ENCODE assay signal across 26 mouse cellular contexts in genomic region chr14:20637818-20638574, GRCm38 (mm10). TPM values are rescaled to one million over a fixed set of nuclear protein-coding genes. Genes with fewer than 3 reads are reported as not detected.
DNase-seq lines count a peak whose midpoint lies in the region; ATAC-seq and TF ChIP-seq lines count a peak whose summit lies in the region.
"Had no signal": no experiment of that assay in that cellular context is flagged by ENCODE, and none has a peak within 500 bp of the region (broad histone marks: within the 10 kb centered on the region; RNA-seq: fewer than 3 reads in every experiment).

No protein-coding gene starts in this region.

- no peak overlapping the region for H3K4me2 ChIP-seq in liver, embryonic 11.5 days
- no peak overlapping the region for H3K4me2 ChIP-seq in CH12.LX (ENCODE audit: insufficient read depth, low read depth, poor library complexity, severe bottlenecking)
- H3K4me2 ChIP-seq: embryonic facial prominence, embryonic 12.5 days; forebrain, embryonic 13.5 days; forebrain, embryonic 15.5 days had no signal

- no peaks in the 10 kb centered on the region for H3K9me3 ChIP-seq in liver, embryonic 11.5 days (ENCODE audit: control insufficient read depth, low read length)
- no peaks in the 10 kb centered on the region for H3K9me3 ChIP-seq in CH12.LX (replicated peaks; ENCODE audit: low read length)
- H3K9me3 ChIP-seq in MEL (replicated peaks; ENCODE audit: insufficient read depth, low read length) = no peaks in the 10 kb centered on the region
- H3K9me3 ChIP-seq: embryonic facial prominence, embryonic 10.5 days; embryonic facial prominence, embryonic 12.5 days; forebrain, embryonic 13.5 days; forebrain, embryonic 15.5 days; G1E had no signal

- no peak for TF ChIP-seq POLR2A in liver, adult 2 months (IDR thresholded peaks at IDR 0.05; ENCODE audit: extremely low read depth, insufficient read depth, low read length)
- no peak for TF ChIP-seq POLR2A in testis, adult 2 months (IDR thresholded peaks at IDR 0.05; ENCODE audit: control insufficient read depth, low read depth, low read length)
- TF ChIP-seq POLR2A in CH12.LX (IDR thresholded peaks at IDR 0.05; ENCODE audit: low read depth, low read length) (no peak), MEL (IDR thresholded peaks at IDR 0.05; ENCODE audit: control insufficient read depth in 1 of 2, insufficient read depth in 1 of 2, low read depth in 1 of 2, low read length in 2 of 2, poor library complexity in 1 of 2) (no peak)

- no peak overlapping the region for H3K9ac ChIP-seq in liver, adult 2 months (ENCODE audit: low read depth, low read length)
- no peak overlapping the region for H3K9ac ChIP-seq in liver, embryonic 11.5 days (ENCODE audit: low read depth, low read length)
- H3K9ac ChIP-seq in CH12.LX (ENCODE audit: insufficient read depth, low read depth) = no peak overlapping the region
- H3K9ac ChIP-seq in MEL (ENCODE audit: control insufficient read depth, low read depth, low read length, poor library complexity, severe bottlenecking) = no peak overlapping the region
- H3K9ac ChIP-seq: embryonic facial prominence, embryonic 12.5 days; forebrain, embryonic 13.5 days; forebrain, embryonic 15.5 days; forebrain, postnatal 0 days had no signal

- TF ChIP-seq RAD21 in CH12.LX (IDR thresholded peaks at IDR 0.05; ENCODE audit: low read depth, low read length) (no peak), MEL (IDR thresholded peaks at IDR 0.05; ENCODE audit: low read depth, low read length) (no peak)

- TF ChIP-seq CTCF in liver, adult 2 months (IDR thresholded peaks at IDR 0.05; ENCODE audit: low read depth, low read length) = no peak
- no peak for TF ChIP-seq CTCF in testis, adult 2 months (IDR thresholded peaks at IDR 0.05; ENCODE audit: control insufficient read depth, insufficient read depth, insufficient replicate concordance, low read depth, low read length)
- no peak for TF ChIP-seq CTCF in CH12.LX (conservative IDR thresholded peaks at IDR 0.05 in 1 of 2, IDR thresholded peaks at IDR 0.05 in 1 of 2; ENCODE audit: low read depth in 2 of 2, low read length in 2 of 2)
- TF ChIP-seq CTCF in MEL (IDR thresholded peaks at IDR 0.05 in 2 of 3, conservative IDR thresholded peaks at IDR 0.05 in 1 of 3; ENCODE audit: control insufficient read depth in 1 of 3, insufficient read depth in 1 of 3, low read depth in 2 of 3, low read length in 3 of 3, poor library complexity in 1 of 3, severe bottlenecking in 1 of 3) = no peak

- no peaks in the 10 kb centered on the region for H3K36me3 ChIP-seq in liver, adult 2 months (ENCODE audit: control insufficient read depth, insufficient read depth, low read length)
- no peaks in the 10 kb centered on the region for H3K36me3 ChIP-seq in liver, embryonic 11.5 days (ENCODE audit: control insufficient read depth, insufficient read depth, low read length)
- H3K36me3 ChIP-seq in testis, adult 2 months (ENCODE audit: control insufficient read depth, insufficient read depth, low read length) = no peaks in the 10 kb centered on the region
- H3K36me3 ChIP-seq in CH12.LX (replicated peaks in 1 of 2; ENCODE audit: control insufficient read depth in 1 of 2, insufficient read depth in 1 of 2, low read length in 1 of 2) = peaks cover 0 to 7% of the 10 kb centered on the region in 2 experiments
- peaks cover 0 to 14% of the 10 kb centered on the region in 2 experiments; a peak in 2 of 4 replicates for H3K36me3 ChIP-seq in MEL (ENCODE audit: control insufficient read depth in 1 of 2, insufficient read depth in 2 of 2, low read length in 2 of 2)
- H3K36me3 ChIP-seq: embryonic facial prominence, embryonic 12.5 days; forebrain, embryonic 15.5 days had no signal

- H3K4me1 ChIP-seq in liver, adult 2 months (ENCODE audit: control insufficient read depth, insufficient read depth, low read length) = 0 out of 2 replicates have a peak, but pooled peaks cover 3% of the 10 kb centered on the region
- peaks cover 4% of the 10 kb centered on the region; the same call in 1 of the 2 replicates for H3K4me1 ChIP-seq in liver, embryonic 11.5 days (replicated peaks; ENCODE audit: control insufficient read depth, insufficient read depth, low read length)
- H3K4me1 ChIP-seq in testis, adult 2 months (ENCODE audit: control insufficient read depth, insufficient read depth, low read length) = peaks cover 2% of the 10 kb centered on the region
- peaks cover 0 to 26% of the 10 kb centered on the region in 2 experiments; a peak in 2 of 4 replicates for H3K4me1 ChIP-seq in CH12.LX (ENCODE audit: control insufficient read depth in 1 of 2, insufficient read depth in 2 of 2)
- peaks cover 2 to 9% of the 10 kb centered on the region in 2 experiments; a peak in 3 of 4 replicates for H3K4me1 ChIP-seq in MEL (ENCODE audit: control insufficient read depth in 1 of 2, insufficient read depth in 2 of 2, low read length in 2 of 2)

- H3K4me3 ChIP-seq in liver, adult 2 months (ENCODE audit: insufficient read depth, low read depth, low read length) = no peak overlapping the region
- H3K4me3 ChIP-seq in liver, embryonic 11.5 days (ENCODE audit: low read depth, low read length) = no peak overlapping the region
- peak overlapping the region; percentile 27; the same call in 1 of the 2 replicates for H3K4me3 ChIP-seq in testis, adult 2 months (ENCODE audit: control insufficient read depth, low read depth, low read length)
- H3K4me3 ChIP-seq in CH12.LX (replicated peaks in 1 of 3; ENCODE audit: low read depth in 2 of 3, low read length in 2 of 3, poor library complexity in 1 of 3) (no peak overlapping the region), MEL (ENCODE audit: control insufficient read depth in 1 of 2, insufficient read depth in 1 of 2, low read depth in 2 of 2, low read length in 2 of 2) (no peak overlapping the region)
- H3K4me3 ChIP-seq: embryonic facial prominence, embryonic 10.5 days; embryonic facial prominence, embryonic 12.5 days; forebrain, embryonic 13.5 days; forebrain, embryonic 15.5 days had no signal

- 39% methylated on average over 2 of the region's 2 CpGs for WGBS in liver, adult 2 months
- 67% methylated on average over 2 of the region's 2 CpGs for WGBS in liver, embryonic 11.5 days

- dilution Hi-C loops in CH12.LX (cut with MboI; ENCODE audit: extremely low pct_ligation_motif_present, extremely low pct_unique_long_range_greater_than_20kb, low sequenced_read_pairs) = no loop called here

- no peak for ATAC-seq in liver, embryonic 11.5 days (replicated peaks; ENCODE audit: low FRiP score)
- ATAC-seq: CD4-positive, CD25-positive, alpha-beta regulatory T cell, adult 4 months; forebrain, embryonic 13.5 days; forebrain, embryonic 15.5 days; forebrain, postnatal 0 days had no signal

- no peaks in the 10 kb centered on the region for H3K27me3 ChIP-seq in liver, adult 2 months (ENCODE audit: control insufficient read depth, insufficient read depth, low read length)
- no peaks in the 10 kb centered on the region for H3K27me3 ChIP-seq in liver, embryonic 11.5 days (replicated peaks; ENCODE audit: control insufficient read depth, insufficient read depth, low read length)
- no peaks in the 10 kb centered on the region for H3K27me3 ChIP-seq in testis, adult 2 months (ENCODE audit: control insufficient read depth, insufficient read depth, low read length)
- H3K27me3 ChIP-seq in CH12.LX (replicated peaks) = no peaks in the 10 kb centered on the region
- no peaks in the 10 kb centered on the region for H3K27me3 ChIP-seq in MEL (ENCODE audit: control insufficient read depth in 1 of 2, insufficient read depth in 2 of 2, low read length in 2 of 2)
- H3K27me3 ChIP-seq: embryonic facial prominence, embryonic 12.5 days; forebrain, embryonic 13.5 days; forebrain, embryonic 15.5 days had no signal

- peak overlapping the region; percentile 49; the same call in 1 of the 2 replicates for H3K27ac ChIP-seq in liver, adult 2 months (replicated peaks; ENCODE audit: insufficient read depth, low read depth, low read length)
- no peak overlapping the region for H3K27ac ChIP-seq in liver, embryonic 11.5 days (ENCODE audit: low read depth, low read length)
- H3K27ac ChIP-seq in testis, adult 2 months (ENCODE audit: control insufficient read depth, insufficient read depth, low read depth, low read length) = no peak overlapping the region
- H3K27ac ChIP-seq in CH12.LX (ENCODE audit: insufficient read depth, low read depth) (no peak overlapping the region), MEL (ENCODE audit: control insufficient read depth, low read depth, low read length) (no peak overlapping the region)
- H3K27ac ChIP-seq: embryonic facial prominence, embryonic 10.5 days; embryonic facial prominence, embryonic 12.5 days; forebrain, embryonic 13.5 days; forebrain, embryonic 15.5 days had no signal

- H3K79me2 ChIP-seq in liver, adult 2 months (ENCODE audit: control insufficient read depth, insufficient read depth, low read length) = no peaks in the 10 kb centered on the region
- H3K79me2 ChIP-seq in CH12.LX (replicated peaks; ENCODE audit: control insufficient read depth, extremely low read depth, insufficient read depth, poor library complexity, severe bottlenecking) (peaks cover 3% of the 10 kb centered on the region), MEL (ENCODE audit: control insufficient read depth, insufficient read depth, low read length, poor library complexity) (peaks cover 13% of the 10 kb centered on the region)

- DNase-seq in liver, adult 2 months (ENCODE audit: extremely low read depth, low read depth, low spot score) = peak; percentile 28
- DNase-seq in liver, embryonic 11.5 days (ENCODE audit: low spot score) = no peak
- DNase-seq in testis, postnatal 14 days (ENCODE audit: low spot score) = no peak
- DNase-seq in CH12.LX (ENCODE audit: extremely low read depth) (no peak), MEL (ENCODE audit: low read depth, low spot score) (peak; percentile 40)
- DNase-seq in frontal cortex, postnatal 25 days (ENCODE audit: low spot score in 2 of 2) = no peak
- no peak for DNase-seq in cerebellum, adult 11 months
- DNase-seq: adrenal gland, adult 2 months; adrenal gland, postnatal 10 days; adrenal gland, postnatal 25 days; B cell, adult 2 months; cerebellum, adult 11-12 months; cerebellum, adult 2 months; cerebellum, adult 9-10 months; cerebellum, postnatal 10 days; cerebellum, postnatal 25 days; forebrain, postnatal 0 days had no signal

- TF ChIP-seq EP300 in CH12.LX (IDR thresholded peaks at IDR 0.05; ENCODE audit: low read length) (no peak), MEL (IDR thresholded peaks at IDR 0.05; ENCODE audit: low read depth in 1 of 2, low read length in 2 of 2) (no peak)

- in situ Hi-C loops in CH12.LX (cut with MboI; ENCODE audit: low pct_ligation_motif_present, low pct_unique_long_range_greater_than_20kb, low sequenced_read_pairs) = no loop called here

RNA-seq across cellular contexts. Expression of gene Usp54, which starts 2.9 kb away (rescaled TPM):
- total RNA-seq in liver, adult 2 months (2014; rRNA removed) = 2.9 and 3.0 TPM in 2 replicates
- 1.0 and 1.3 TPM in 2 replicates for polyA plus RNA-seq in liver, adult 2 months (2012; rRNA removed)
- polyA plus RNA-seq in liver, embryonic 11.5 days (2014; fragmentation: Nextera tagmentation; extraction: Ambion mirVana) = 5.8 and 6.0 TPM in 2 replicates
- 12.9 and 14.4 TPM in 2 replicates for polyA plus RNA-seq in testis, adult 2 months (2012; rRNA removed)
- total RNA-seq in CH12.LX (2012; rRNA removed) (5.3 TPM in 2 replicates), CH12.LX (2014; rRNA removed) (4.5 and 5.4 TPM in 2 replicates), MEL (2012; rRNA removed) (1.2 and 1.5 TPM in 2 replicates)
- polyA plus RNA-seq in CH12.LX (2012; ENCODE audit: insufficient read length, low read depth) (9.1 and 11.7 TPM in 2 replicates), MEL (2012; ENCODE audit: insufficient read depth in 1 of 2, insufficient read length in 2 of 2, low read depth in 1 of 2, low replicate concordance in 2 of 2, missing spikeins in 1 of 2) (1 to 10 TPM in 1 of 2 experiments, not detected in 1; 2.6 TPM)

RNA-seq across cellular contexts. Expression of gene Myoz1, which starts 18.3 kb away (rescaled TPM):
- 0.46 TPM in 1 of 2 replicates, not detected in the other for total RNA-seq in liver, adult 2 months (2014; rRNA removed)
- polyA plus RNA-seq in liver, adult 2 months (2012; rRNA removed) = not detected in 2 replicates
- polyA plus RNA-seq in liver, embryonic 11.5 days (2014; fragmentation: Nextera tagmentation; extraction: Ambion mirVana) = 0.23 and 0.95 TPM in 2 replicates
- 0.28 and 0.47 TPM in 2 replicates for polyA plus RNA-seq in testis, adult 2 months (2012; rRNA removed)
- total RNA-seq in CH12.LX (2012; rRNA removed) (1.0 and 1.7 TPM in 2 replicates), CH12.LX (2014; rRNA removed) (1.6 and 2.4 TPM in 2 replicates), MEL (2012; rRNA removed) (0.15 TPM in 1 of 2 replicates, not detected in the other)
- polyA plus RNA-seq in CH12.LX (2012; ENCODE audit: insufficient read length, low read depth) (2.3 and 2.6 TPM in 2 replicates), MEL (2012; ENCODE audit: insufficient read depth in 1 of 2, insufficient read length in 2 of 2, low read depth in 1 of 2, low replicate concordance in 2 of 2, missing spikeins in 1 of 2) (under 1 TPM in 1 of 2 experiments, not detected in 1; 0.15 TPM)
- total RNA-seq: adrenal gland, adult 2 months; adrenal gland, postnatal 25 days; G1E had no signal
- polyA plus RNA-seq: adrenal gland, adult 2 months; CD4-positive, CD25-positive, alpha-beta regulatory T cell, adult 4 months; cerebellum, adult 2 months; cortical plate, adult 2 months; forebrain, embryonic 11.5 days; forebrain, embryonic 13.5 days; forebrain, embryonic 15.5 days; G1E had no signal

RNA-seq across cellular contexts. Expression of gene Synpo2l, which starts 30.2 kb away (rescaled TPM):
- total RNA-seq in liver, adult 2 months (2014; rRNA removed) = 0.09 TPM in 1 of 2 replicates, not detected in the other
- 0.10 TPM in 1 of 2 replicates, not detected in the other for polyA plus RNA-seq in liver, adult 2 months (2012; rRNA removed)
- polyA plus RNA-seq in liver, embryonic 11.5 days (2014; fragmentation: Nextera tagmentation; extraction: Ambion mirVana) = 0.68 and 1.5 TPM in 2 replicates
- polyA plus RNA-seq in testis, adult 2 months (2012; rRNA removed) = 0.38 and 0.60 TPM in 2 replicates
- total RNA-seq in CH12.LX (2012; rRNA removed) (0.04 TPM in 2 replicates), CH12.LX (2014; rRNA removed) (not detected in 2 replicates), MEL (2012; rRNA removed) (0.04 TPM in 1 of 2 replicates, not detected in the other)
- polyA plus RNA-seq in CH12.LX (2012; ENCODE audit: insufficient read length, low read depth) (0.13 and 0.26 TPM in 2 replicates), MEL (2012; ENCODE audit: insufficient read depth in 1 of 2, insufficient read length in 2 of 2, low read depth in 1 of 2, low replicate concordance in 2 of 2, missing spikeins in 1 of 2) (under 1 TPM in 1 of 2 experiments, not detected in 1; 0.06 TPM)
- polyA plus RNA-seq: CD4-positive, CD25-positive, alpha-beta regulatory T cell, adult 4 months had no signal

RNA-seq across cellular contexts. Expression of gene Sec24c, which starts 36.1 kb away (rescaled TPM):
- 52.7 and 57.8 TPM in 2 replicates for total RNA-seq in liver, adult 2 months (2014; rRNA removed)
- 127 and 183 TPM in 2 replicates for polyA plus RNA-seq in liver, adult 2 months (2012; rRNA removed)
- polyA plus RNA-seq in liver, embryonic 11.5 days (2014; fragmentation: Nextera tagmentation; extraction: Ambion mirVana) = 85.5 and 99.0 TPM in 2 replicates
- 78.2 and 80.7 TPM in 2 replicates for polyA plus RNA-seq in testis, adult 2 months (2012; rRNA removed)
- total RNA-seq in CH12.LX (2012; rRNA removed) (95.9 and 103 TPM in 2 replicates), CH12.LX (2014; rRNA removed) (51.2 and 57.0 TPM in 2 replicates), MEL (2012; rRNA removed) (68.5 and 83.9 TPM in 2 replicates)
- polyA plus RNA-seq in CH12.LX (2012; ENCODE audit: insufficient read length, low read depth) (107 and 122 TPM in 2 replicates), MEL (2012; ENCODE audit: insufficient read depth in 1 of 2, insufficient read length in 2 of 2, low read depth in 1 of 2, low replicate concordance in 2 of 2, missing spikeins in 1 of 2) (100 to 1,000 TPM; 121 to 263 TPM)

RNA-seq across cellular contexts. Expression of gene Fut11, which starts 56.8 kb away (rescaled TPM):
- 3.3 and 3.7 TPM in 2 replicates for total RNA-seq in liver, adult 2 months (2014; rRNA removed)
- polyA plus RNA-seq in liver, adult 2 months (2012; rRNA removed) = 2.5 and 3.8 TPM in 2 replicates
- polyA plus RNA-seq in liver, embryonic 11.5 days (2014; fragmentation: Nextera tagmentation; extraction: Ambion mirVana) = 14.2 and 14.9 TPM in 2 replicates
- 2.1 and 2.3 TPM in 2 replicates for polyA plus RNA-seq in testis, adult 2 months (2012; rRNA removed)
- total RNA-seq in CH12.LX (2012; rRNA removed) (2.6 and 2.9 TPM in 2 replicates), CH12.LX (2014; rRNA removed) (3.5 and 3.7 TPM in 2 replicates), MEL (2012; rRNA removed) (0.49 and 0.69 TPM in 2 replicates)
- polyA plus RNA-seq in CH12.LX (2012; ENCODE audit: insufficient read length, low read depth) (3.8 and 4.0 TPM in 2 replicates), MEL (2012; ENCODE audit: insufficient read depth in 1 of 2, insufficient read length in 2 of 2, low read depth in 1 of 2, low replicate concordance in 2 of 2, missing spikeins in 1 of 2) (1 to 10 TPM in 1 of 2 experiments, not detected in 1; 1.8 TPM)

Comparison
In these comparisons a context has a peak if more than half of its experiments do, and no peak if none do; other contexts are left out.
1. DNase-seq: peak in liver, adult 2 months (single experiment) and MEL (single experiment); none in liver, embryonic 11.5 days (single experiment), testis, postnatal 14 days (single experiment), CH12.LX (single experiment), frontal cortex, postnatal 25 days (0 of 2) and cerebellum, adult 11 months (single experiment).